Mouse (Mus musculus) limb, embryonic 10.5 days (tissue): ENCODE measurements at regions not wholly inside any gene's neighbourhood (a gene's known extent, or its start where the extent isn't known, plus 50 kb on each side); places are given as distances from the start of the nearest gene placed in this dataset.

Experiments
- DNase-seq: peaks from one replicate; pipeline ENCODE4 v3.0.0-alpha.2; 2017; ENCODE audit warnings: low spot score
- H3K27ac ChIP-seq: fragments of 300-500 bp; sonication (generic); 2 replicates; pipeline ENCODE4 v1.5.1; 2016; ENCODE audit warnings: mild to moderate bottlenecking
- H3K27me3 ChIP-seq: fragments of 300-500 bp; sonication (generic); 2 replicates; pipeline ENCODE4 v1.6.1; 2016; ENCODE audit warnings: low read depth, mild to moderate bottlenecking; ENCODE audit not compliant: poor library complexity, severe bottlenecking
- H3K36me3 ChIP-seq: fragments of 300-500 bp; sonication (generic); 2 replicates; pipeline ENCODE4 v1.6.1; 2016; ENCODE audit warnings: mild to moderate bottlenecking, moderate library complexity
- H3K4me1 ChIP-seq: fragments of 300-500 bp; sonication (generic); 2 replicates; pipeline ENCODE4 v1.6.1; 2016
- H3K4me3 ChIP-seq: fragments of 300-500 bp; sonication (generic); 2 replicates; pipeline ENCODE4 v1.5.1; 2016; ENCODE audit warnings: mild to moderate bottlenecking, moderate library complexity
- H3K9me3 ChIP-seq: fragments of 300-500 bp; sonication (generic); replicated peaks from 2 replicates; pipeline ENCODE4 v1.6.1; 2016; ENCODE audit warnings: mild to moderate bottlenecking
- WGBS: fragments of 180-500 bp; shearing (Covaris S2); methylation state at CpG from one replicate; pipeline ENCODE4 v1.1.7; 2016; 5-methylcytosine and 5-hydroxymethylcytosine counted together

GRCm38 (mm10) chr1:137136156-137136555 lies 175.9 kb upstream of the Nr5a2 start:
- Histone ChIP-seq H3K36me3 (no peaks in the 10 kb centered on the region), H3K27me3 (no peaks in the 10 kb centered on the region), H3K9me3 (no peaks in the 10 kb centered on the region), H3K27ac (no peak overlapping the region), H3K4me1 (peaks cover 20% of the 10 kb centered on the region), H3K4me3 (no peak overlapping the region)
- DNase-seq = no peak
- 90% methylated on average over 7 of the region's 7 CpGs for WGBS

DNA sequence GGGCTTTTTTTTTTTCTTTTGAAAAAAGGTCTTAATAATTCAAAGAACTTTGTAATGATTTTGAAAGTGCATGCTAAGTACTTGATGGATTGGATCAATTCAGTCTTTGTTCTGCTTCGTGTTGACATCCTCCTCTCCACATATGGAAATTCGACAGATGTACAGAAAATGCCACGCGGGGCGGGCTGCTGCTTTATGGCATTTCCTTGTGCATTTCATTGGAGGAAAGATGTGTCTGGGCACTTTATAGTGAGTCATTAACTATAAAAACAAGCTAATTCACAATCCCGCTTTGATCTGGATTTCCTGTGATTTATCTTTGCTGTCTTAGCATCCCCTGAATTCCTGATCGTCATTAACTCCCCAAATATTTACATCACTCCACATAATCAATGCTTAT lies 173.5 kb upstream of the Nr5a2 start:
- H3K9me3 ChIP-seq = no peaks in the 10 kb centered on the region
- 34% methylated on average over 7 of the region's 7 CpGs for WGBS
- no peak for DNase-seq
- no peak overlapping the region for H3K4me3 ChIP-seq
- no peaks in the 10 kb centered on the region for H3K36me3 ChIP-seq
- H3K27ac ChIP-seq = no peak overlapping the region
- H3K27me3 ChIP-seq = no peaks in the 10 kb centered on the region
- H3K4me1 ChIP-seq = peaks cover 20% of the 10 kb centered on the region

DNA sequence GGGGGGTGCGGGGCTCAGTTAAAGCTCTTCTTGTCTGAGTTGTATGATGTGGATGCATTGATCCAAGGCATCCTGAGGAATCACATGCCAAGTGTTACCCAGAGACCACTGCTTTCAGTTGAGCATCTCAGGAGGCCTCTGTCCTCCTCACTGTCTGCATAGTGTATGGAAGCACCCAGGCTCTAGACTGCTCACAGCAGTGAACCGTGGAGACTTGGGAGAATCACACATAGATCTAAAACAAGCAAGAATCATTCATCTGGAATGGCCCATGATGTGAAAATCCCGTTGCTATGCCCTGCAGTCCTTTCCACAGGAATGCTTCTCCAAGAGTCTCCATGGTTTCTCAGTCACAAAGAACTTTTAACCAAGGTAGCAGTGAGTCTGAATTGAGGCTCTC lies 170.0 kb upstream of the Nr5a2 start:
- Histone ChIP-seq H3K4me3 (no peak overlapping the region), H3K36me3 (no peaks in the 10 kb centered on the region), H3K9me3 (no peaks in the 10 kb centered on the region), H3K4me1 (peaks cover 20% of the 10 kb centered on the region), H3K27ac (no peak overlapping the region), H3K27me3 (no peaks in the 10 kb centered on the region)
- DNase-seq = no peak
- 87% methylated on average over 3 of the region's 3 CpGs for WGBS

- H3K9me3 ChIP-seq = no peaks in the 10 kb centered on the region
These were observed 168.9 kb upstream of the Nr5a2 start for GRCm38 (mm10) chr1:137129116-137129515.

GRCm38 (mm10) chr1:137117866-137118265 lies 157.6 kb upstream of the Nr5a2 start:
- H3K27ac ChIP-seq = no peak overlapping the region

More at GRCm38 (mm10) chr1:137129116-137129515, 168.9 kb upstream of the Nr5a2 start:
- Histone ChIP-seq H3K27me3 (no peaks in the 10 kb centered on the region), H3K36me3 (no peaks in the 10 kb centered on the region), H3K4me1 (peaks cover 12% of the 10 kb centered on the region), H3K27ac (no peak overlapping the region), H3K4me3 (no peak overlapping the region)
- 93% methylated on average over 9 of the region's 9 CpGs for WGBS
- no peak for DNase-seq

GRCm38 (mm10) chr1:137106444-137106843 lies 146.2 kb upstream of the Nr5a2 start:
- no peaks in the 10 kb centered on the region for H3K9me3 ChIP-seq
- 86% methylated on average over 2 of the region's 2 CpGs for WGBS
- no peak overlapping the region for H3K27ac ChIP-seq
- H3K4me1 ChIP-seq = no peaks in the 10 kb centered on the region
- no peaks in the 10 kb centered on the region for H3K36me3 ChIP-seq
- no peak overlapping the region for H3K4me3 ChIP-seq
- no peaks in the 10 kb centered on the region for H3K27me3 ChIP-seq
- DNase-seq = no peak

More at GRCm38 (mm10) chr1:137117866-137118265, 157.6 kb upstream of the Nr5a2 start:
- H3K4me3 ChIP-seq = no peak overlapping the region
- DNase-seq = no peak
- no peaks in the 10 kb centered on the region for H3K27me3 ChIP-seq
- H3K9me3 ChIP-seq = no peaks in the 10 kb centered on the region
- no peaks in the 10 kb centered on the region for H3K36me3 ChIP-seq
- no peaks in the 10 kb centered on the region for H3K4me1 ChIP-seq
- WGBS = 81% methylated on average over 3 of the region's 3 CpGs

GRCm38 (mm10) chr1:137091762-137092161 lies 131.5 kb upstream of the Nr5a2 start:
- Histone ChIP-seq H3K4me3 (no peak overlapping the region), H3K27ac (no peak overlapping the region), H3K9me3 (no peaks in the 10 kb centered on the region), H3K36me3 (no peaks in the 10 kb centered on the region), H3K4me1 (no peaks in the 10 kb centered on the region), H3K27me3 (no peaks in the 10 kb centered on the region)
- DNase-seq = no peak
- WGBS = 54% methylated on average over 9 of the region's 9 CpGs

- Histone ChIP-seq H3K36me3 (no peaks in the 10 kb centered on the region), H3K9me3 (no peaks in the 10 kb centered on the region), H3K27me3 (no peaks in the 10 kb centered on the region), H3K27ac (no peak overlapping the region), H3K4me1 (no peaks in the 10 kb centered on the region), H3K4me3 (no peak overlapping the region)
- 78% methylated on average over 10 of the region's 10 CpGs for WGBS
- no peak for DNase-seq
These were observed 127.9 kb upstream of the Nr5a2 start for GRCm38 (mm10) chr1:137088148-137088547.

DNA sequence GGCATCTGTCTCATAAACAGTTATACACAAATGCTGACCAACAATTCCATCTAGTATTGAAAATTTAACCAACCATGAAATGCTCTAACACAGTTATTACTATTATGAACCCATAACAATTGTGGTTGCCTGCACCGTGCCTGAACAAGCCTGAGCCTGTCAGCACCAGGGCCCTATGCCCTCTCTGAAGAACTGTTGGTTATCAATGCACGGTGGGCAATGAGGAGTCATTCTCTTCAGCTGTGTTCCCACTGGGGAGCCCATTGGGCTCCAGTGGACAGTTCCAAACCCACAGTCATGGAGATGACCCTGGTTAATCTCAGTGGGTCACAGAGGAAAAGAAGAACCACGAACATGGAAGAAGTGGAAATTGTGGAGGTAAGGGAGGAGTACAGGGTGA lies 126.5 kb upstream of the Nr5a2 start:
- no peak overlapping the region for H3K4me3 ChIP-seq
- DNase-seq = no peak
- H3K9me3 ChIP-seq = no peaks in the 10 kb centered on the region
- no peak overlapping the region for H3K27ac ChIP-seq
- H3K27me3 ChIP-seq = no peaks in the 10 kb centered on the region
- no peaks in the 10 kb centered on the region for H3K4me1 ChIP-seq
- WGBS = 92% methylated on average over 3 of the region's 3 CpGs
- no peaks in the 10 kb centered on the region for H3K36me3 ChIP-seq

DNA sequence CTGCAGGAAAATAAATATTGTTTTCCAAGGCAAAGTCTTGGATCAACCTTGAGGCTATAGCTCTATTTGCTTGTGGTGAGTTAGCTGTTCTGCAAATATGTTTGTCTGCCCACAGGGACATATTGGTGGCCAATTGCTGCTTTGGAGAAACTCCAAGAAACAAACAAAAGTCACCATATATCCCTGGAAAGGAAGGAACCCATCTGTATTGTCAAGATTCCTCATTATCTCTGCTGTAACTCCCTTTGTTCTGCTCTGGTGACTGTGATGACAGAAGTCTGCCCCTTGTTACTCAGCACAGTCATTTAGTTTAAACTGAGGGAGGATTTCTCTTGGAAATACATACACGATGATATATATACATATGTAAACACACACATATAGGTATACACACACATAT lies 123.3 kb upstream of the Nr5a2 start:
- Histone ChIP-seq H3K4me1 (no peaks in the 10 kb centered on the region), H3K36me3 (no peaks in the 10 kb centered on the region), H3K4me3 (no peak overlapping the region), H3K27me3 (no peaks in the 10 kb centered on the region), H3K27ac (no peak overlapping the region), H3K9me3 (no peaks in the 10 kb centered on the region)
- WGBS = 77% methylated on average over 1 of the region's 1 CpGs
- no peak for DNase-seq

DNA sequence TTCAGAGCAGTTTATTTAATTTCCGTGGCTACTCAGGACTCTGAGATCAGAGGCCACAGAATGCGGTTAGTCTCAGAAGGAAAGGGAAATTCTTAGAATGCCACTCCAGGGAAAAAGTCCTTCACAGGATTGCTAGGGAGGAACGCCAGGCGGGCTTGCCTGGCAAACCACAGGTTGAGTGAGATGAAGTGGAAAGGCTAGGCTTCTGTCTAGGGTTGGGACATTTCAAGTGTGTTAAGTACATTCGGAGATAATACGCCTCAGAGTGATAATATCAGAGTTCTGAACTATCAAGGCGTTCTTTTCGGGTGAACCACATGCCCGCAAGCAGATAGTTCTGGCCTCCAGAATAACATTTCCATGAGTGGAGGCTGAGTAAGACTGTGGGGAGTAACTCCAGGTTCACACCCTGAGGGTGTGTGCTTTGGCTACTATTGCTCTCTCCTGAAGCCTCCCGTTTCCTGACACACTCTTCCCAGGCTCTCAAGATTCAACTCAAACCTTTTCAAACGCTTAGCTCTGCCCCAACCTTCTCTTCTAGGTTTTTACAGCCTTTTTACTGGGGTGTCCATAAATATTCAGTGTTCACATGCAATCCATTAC lies 119.3 kb upstream of the Nr5a2 start:
- H3K36me3 ChIP-seq = no peaks in the 10 kb centered on the region
- H3K4me3 ChIP-seq = no peak overlapping the region
- H3K27me3 ChIP-seq = no peaks in the 10 kb centered on the region
- DNase-seq = no peak
- H3K4me1 ChIP-seq = no peaks in the 10 kb centered on the region
- 80% methylated on average over 11 of the region's 11 CpGs for whole genome bisulfite sequencing
- H3K27ac ChIP-seq = no peak overlapping the region
- no peaks in the 10 kb centered on the region for H3K9me3 ChIP-seq

DNA sequence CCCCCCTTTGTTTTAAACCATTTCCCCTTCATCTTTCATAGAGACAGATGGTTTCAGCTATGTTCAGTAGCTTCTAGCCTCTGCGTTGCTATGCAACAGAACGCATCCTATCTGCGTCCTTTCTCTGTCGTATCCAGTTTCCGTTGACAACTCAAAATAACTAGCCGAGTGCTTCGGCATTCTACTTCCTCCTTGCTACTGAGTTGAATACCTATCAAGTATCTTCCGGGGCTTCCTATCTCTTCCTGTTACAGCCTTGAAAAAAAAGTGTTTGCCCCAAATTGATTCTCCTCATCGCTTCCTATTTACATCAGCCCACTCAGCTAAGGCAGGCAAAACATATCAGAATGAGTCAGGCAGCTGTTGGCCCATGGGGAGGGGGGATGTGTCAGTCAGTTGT lies 114.5 kb upstream of the Nr5a2 start:
- Histone ChIP-seq H3K4me1 (peaks cover 3% of the 10 kb centered on the region; the same call in 1 of the 2 replicates), H3K4me3 (no peak overlapping the region), H3K36me3 (no peaks in the 10 kb centered on the region), H3K9me3 (no peaks in the 10 kb centered on the region), H3K27ac (no peak overlapping the region), H3K27me3 (no peaks in the 10 kb centered on the region)
- whole genome bisulfite sequencing = 76% methylated on average over 9 of the region's 9 CpGs
- no peak for DNase-seq

DNA sequence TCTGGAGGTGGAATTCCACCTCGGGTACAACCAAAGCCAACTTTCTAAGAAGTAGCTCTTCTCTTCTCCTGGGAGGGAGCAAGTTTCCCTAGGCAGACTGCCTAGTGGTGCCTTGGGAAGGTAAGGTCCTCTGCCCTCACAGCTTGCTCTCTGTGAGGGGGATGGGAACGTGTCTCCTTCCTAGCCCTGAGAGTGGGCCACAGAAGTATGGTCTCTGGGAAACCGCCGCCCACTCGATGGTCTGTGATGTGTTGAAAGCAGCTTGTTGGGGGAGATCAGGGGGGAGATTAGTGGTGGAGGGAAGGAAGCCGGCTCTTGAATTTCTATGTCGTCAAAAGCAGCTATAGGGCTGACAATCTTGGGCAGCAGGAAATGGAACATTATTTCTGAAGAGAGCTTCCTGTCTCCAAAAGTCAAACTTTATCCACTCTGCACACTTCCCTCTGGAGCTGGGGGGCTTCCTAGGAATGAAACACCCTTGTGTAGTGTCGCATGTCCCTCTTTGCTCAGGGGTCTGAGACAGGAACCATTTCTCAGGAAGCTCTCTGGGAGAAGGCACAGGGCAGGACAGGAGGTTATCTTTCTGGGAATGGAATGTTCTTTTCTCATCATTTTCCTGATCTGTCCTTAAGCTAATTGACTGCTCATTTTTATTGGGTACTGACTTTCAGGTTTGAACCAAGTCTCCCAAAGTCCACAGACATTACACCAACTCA lies 113.8 kb upstream of the Nr5a2 start:
- H3K4me1 ChIP-seq = peaks cover 3% of the 10 kb centered on the region; the same call in 1 of the 2 replicates
- H3K36me3 ChIP-seq = no peaks in the 10 kb centered on the region
- H3K27ac ChIP-seq = no peak overlapping the region
- H3K9me3 ChIP-seq = no peaks in the 10 kb centered on the region
- no peaks in the 10 kb centered on the region for H3K27me3 ChIP-seq
- DNase-seq = no peak
- H3K4me3 ChIP-seq = no peak overlapping the region
- 67% methylated on average over 8 of the region's 8 CpGs for WGBS
